Mouse (Mus musculus): ENCODE measurements at regions not wholly inside any gene's neighbourhood (a gene's known extent, or its start where the extent isn't known, plus 50 kb on each side); places are given as distances from the start of the nearest gene placed in this dataset.

DNA sequence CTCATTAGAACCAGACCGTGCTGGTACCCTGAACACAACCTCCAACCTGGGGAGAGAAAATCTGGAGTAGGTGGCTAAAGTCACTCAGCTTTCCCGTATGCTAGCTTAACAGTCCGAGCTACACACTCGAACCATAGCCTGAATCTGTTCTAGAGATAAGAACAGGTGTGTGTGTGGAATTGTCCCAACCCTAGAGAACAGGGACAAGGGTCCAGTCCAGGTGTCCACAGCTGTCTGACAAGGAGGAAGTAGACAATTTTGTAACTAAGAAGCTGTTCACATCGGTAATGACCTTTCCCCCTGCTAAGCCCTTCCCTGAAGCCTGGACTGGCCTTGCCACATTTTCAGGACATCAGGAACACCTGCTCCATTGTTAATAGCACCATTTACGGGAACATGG lies 71.3 kb downstream of the Ier5 start:
- H3K27me3 ChIP-seq (ENCODE audit: control insufficient read depth in 1 of 2, insufficient read depth in 2 of 2, low read length in 2 of 2) = no peaks in the 10 kb centered on the region
- peak overlapping the region; percentile 80 for H3K27ac ChIP-seq (ENCODE audit: control insufficient read depth, low read depth, low read length)
- peak overlapping the region; percentile 52 to 58 for H3K4me3 ChIP-seq (ENCODE audit: control insufficient read depth in 1 of 2, insufficient read depth in 1 of 2, low read depth in 2 of 2, low read length in 2 of 2)
- no peaks in the 10 kb centered on the region for H3K79me2 ChIP-seq (ENCODE audit: control insufficient read depth, insufficient read depth, low read length, poor library complexity)
- no peaks in the 10 kb centered on the region for H3K9me3 ChIP-seq (replicated peaks; ENCODE audit: insufficient read depth, low read length)
- DNase-seq (ENCODE audit: low read depth, low spot score) = no peak
- H3K9ac ChIP-seq (ENCODE audit: control insufficient read depth, low read depth, low read length, poor library complexity, severe bottlenecking) = peak overlapping the region; percentile 67; the same call in 1 of the 2 replicates
- TF ChIP-seq UBTF (IDR thresholded peaks at IDR 0.05; ENCODE audit: borderline replicate concordance, insufficient read depth, low read depth, low read length) (no peak), POLR2AphosphoS2 (IDR thresholded peaks at IDR 0.05; ENCODE audit: low read length) (no peak), ZKSCAN1 (IDR thresholded peaks at IDR 0.05; ENCODE audit: low read depth, low read length) (no peak), ZMIZ1 (IDR thresholded peaks at IDR 0.05; ENCODE audit: low read depth, low read length) (no peak), ETS1 (IDR thresholded peaks at IDR 0.05; ENCODE audit: low read depth, low read length) (no peak), ZC3H11A (IDR thresholded peaks at IDR 0.05; ENCODE audit: low read depth, low read length) (no peak)
- peaks cover 0 to 14% of the 10 kb centered on the region in 2 experiments; a peak in 2 of 4 replicates for H3K36me3 ChIP-seq (ENCODE audit: control insufficient read depth in 1 of 2, insufficient read depth in 2 of 2, low read length in 2 of 2)
- H3K4me1 ChIP-seq (ENCODE audit: control insufficient read depth in 1 of 2, insufficient read depth in 2 of 2, low read length in 2 of 2) = peaks cover 4 to 34% of the 10 kb centered on the region in 2 experiments

DNA sequence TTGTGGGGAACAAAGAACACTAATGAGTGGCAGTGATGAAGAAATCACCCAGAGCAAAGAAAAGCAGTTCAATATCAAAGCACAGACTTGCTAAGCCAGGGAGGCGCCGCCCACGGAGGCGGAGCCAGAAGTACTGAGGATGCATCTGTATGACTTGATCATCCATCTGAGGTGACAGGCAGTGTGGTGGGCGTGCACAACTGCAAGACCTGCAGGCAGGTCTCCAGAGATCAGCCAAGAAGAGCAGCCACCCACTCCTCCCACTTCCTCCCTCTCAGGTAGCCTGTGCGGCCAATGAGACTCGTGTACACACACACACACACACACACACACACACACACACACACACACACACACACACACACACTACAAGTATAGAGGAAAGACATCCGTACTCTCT lies 71.9 kb downstream of the Ier5 start:
- TF ChIP-seq POLR2AphosphoS5 (IDR thresholded peaks at IDR 0.05; ENCODE audit: borderline replicate concordance, low read depth, low read length) = no peak
- TF ChIP-seq RCOR1 (IDR thresholded peaks at IDR 0.05; ENCODE audit: low read depth, low read length) = no peak
- no peak for TF ChIP-seq RAD21 (IDR thresholded peaks at IDR 0.05; ENCODE audit: low read depth, low read length)
- peak; percentile 14; the same call in 1 of the 2 replicates for TF ChIP-seq MXI1 (IDR thresholded peaks at IDR 0.05; ENCODE audit: low read depth, low read length)
- H3K4me1 ChIP-seq (ENCODE audit: control insufficient read depth in 1 of 2, insufficient read depth in 2 of 2, low read length in 2 of 2) = peaks cover 4 to 34% of the 10 kb centered on the region in 2 experiments

DNA sequence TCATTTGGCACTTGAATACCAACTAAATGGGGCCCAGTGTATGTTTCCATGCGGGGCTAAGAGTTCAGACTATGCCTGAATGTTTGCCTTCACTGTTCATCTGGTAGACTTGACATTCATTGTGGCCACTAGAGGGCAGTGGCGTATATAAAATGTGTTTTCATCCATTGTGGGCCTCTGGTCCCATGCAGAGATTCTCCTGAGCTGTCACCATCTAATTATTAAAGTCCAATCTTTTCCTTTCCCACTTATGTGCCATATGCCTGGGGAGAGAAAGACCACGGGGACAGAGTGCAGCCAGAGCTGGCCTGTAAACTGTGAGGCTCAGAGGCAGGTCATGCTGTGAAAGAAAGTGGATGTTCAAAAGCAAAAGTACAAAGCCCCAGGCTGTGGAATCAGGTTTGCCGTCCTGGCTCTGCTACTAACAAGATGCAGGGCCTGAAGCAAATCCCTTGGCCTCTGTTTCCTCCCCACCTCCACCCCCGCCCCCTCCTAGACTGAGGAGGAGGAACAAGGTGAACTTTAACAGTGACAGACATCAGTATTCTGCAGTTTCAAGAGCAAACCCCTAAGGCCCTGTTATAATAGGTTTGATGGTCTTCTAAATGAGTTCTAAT lies 73.5 kb downstream of the Ier5 start:
- no peaks in the 10 kb centered on the region for H3K27me3 ChIP-seq (ENCODE audit: control insufficient read depth in 1 of 2, insufficient read depth in 2 of 2, low read length in 2 of 2)
- no peaks in the 10 kb centered on the region for H3K79me2 ChIP-seq (ENCODE audit: control insufficient read depth, insufficient read depth, low read length, poor library complexity)
- H3K9ac ChIP-seq (ENCODE audit: control insufficient read depth, low read depth, low read length, poor library complexity, severe bottlenecking) = no peak overlapping the region
- no peak overlapping the region for H3K4me3 ChIP-seq (ENCODE audit: control insufficient read depth in 1 of 2, insufficient read depth in 1 of 2, low read depth in 2 of 2, low read length in 2 of 2)
- H3K27ac ChIP-seq (ENCODE audit: control insufficient read depth, low read depth, low read length) = no peak overlapping the region
- TF ChIP-seq SIN3A (IDR thresholded peaks at IDR 0.05; ENCODE audit: low read length) (peak; percentile 53; the same call in 1 of the 2 replicates), RCOR1 (IDR thresholded peaks at IDR 0.05; ENCODE audit: low read depth, low read length) (peak; percentile 11; the same call in 1 of the 2 replicates), POLR2AphosphoS5 (IDR thresholded peaks at IDR 0.05; ENCODE audit: borderline replicate concordance, low read depth, low read length) (no peak), EP300 (IDR thresholded peaks at IDR 0.05; ENCODE audit: low read depth in 1 of 2, low read length in 2 of 2) (no peak), SMC3 (IDR thresholded peaks at IDR 0.05; ENCODE audit: low read depth, low read length) (peak; percentile 98), ZNF384 (IDR thresholded peaks at IDR 0.05; ENCODE audit: low read depth, low read length) (0 out of 2 replicates have a peak, but pooled peaks have one; percentile 9), MEF2A (IDR thresholded peaks at IDR 0.05; ENCODE audit: extremely low read depth, insufficient replicate concordance, low read depth, low read length, poor library complexity, severe bottlenecking) (no peak), BHLHE40 (IDR thresholded peaks at IDR 0.05; ENCODE audit: borderline replicate concordance, low read depth, low read length) (peak; percentile 16; the same call in 1 of the 2 replicates), MAZ (IDR thresholded peaks at IDR 0.05; ENCODE audit: low read depth, low read length) (peak; percentile 46; the same call in 1 of the 2 replicates), ZC3H11A (IDR thresholded peaks at IDR 0.05; ENCODE audit: low read depth, low read length) (peak; percentile 99), MYC (IDR thresholded peaks at IDR 0.05; ENCODE audit: low read depth, low read length) (peak; percentile 57; the same call in 1 of the 2 replicates), CTCF (IDR thresholded peaks at IDR 0.05 in 2 of 3, conservative IDR thresholded peaks at IDR 0.05 in 1 of 3; ENCODE audit: control insufficient read depth in 1 of 3, insufficient read depth in 1 of 3, low read depth in 2 of 3, low read length in 3 of 3, poor library complexity in 1 of 3, severe bottlenecking in 1 of 3) (peak; percentile 66 to 98 (median 84))
- H3K36me3 ChIP-seq (ENCODE audit: control insufficient read depth in 1 of 2, insufficient read depth in 2 of 2, low read length in 2 of 2) = peaks cover 0 to 12% of the 10 kb centered on the region in 2 experiments; a peak in 2 of 4 replicates
- H3K4me1 ChIP-seq (ENCODE audit: control insufficient read depth in 1 of 2, insufficient read depth in 2 of 2, low read length in 2 of 2) = peaks cover 4 to 27% of the 10 kb centered on the region in 2 experiments
- no peaks in the 10 kb centered on the region for H3K9me3 ChIP-seq (replicated peaks; ENCODE audit: insufficient read depth, low read length)
- peak; percentile 82 for DNase-seq (ENCODE audit: low read depth, low spot score)

More for the DNA sequence above, 71.9 kb downstream of the Ier5 start:
- Histone ChIP-seq H3K27me3 (ENCODE audit: control insufficient read depth in 1 of 2, insufficient read depth in 2 of 2, low read length in 2 of 2) (no peaks in the 10 kb centered on the region), H3K79me2 (ENCODE audit: control insufficient read depth, insufficient read depth, low read length, poor library complexity) (no peaks in the 10 kb centered on the region), H3K27ac (ENCODE audit: control insufficient read depth, low read depth, low read length) (no peak overlapping the region), H3K9ac (ENCODE audit: control insufficient read depth, low read depth, low read length, poor library complexity, severe bottlenecking) (no peak overlapping the region), H3K9me3 (replicated peaks; ENCODE audit: insufficient read depth, low read length) (no peaks in the 10 kb centered on the region), H3K36me3 (ENCODE audit: control insufficient read depth in 1 of 2, insufficient read depth in 2 of 2, low read length in 2 of 2) (peaks cover 0 to 14% of the 10 kb centered on the region in 2 experiments; a peak in 2 of 4 replicates), H3K4me3 (ENCODE audit: control insufficient read depth in 1 of 2, insufficient read depth in 1 of 2, low read depth in 2 of 2, low read length in 2 of 2) (peak overlapping the region; percentile 12 to 52)
- DNase-seq (ENCODE audit: low read depth, low spot score) = peak; percentile 87

All from MEL (cell line).